Mouse (Mus musculus) regulatory T cell (primary cell): Measurements from ENCODE around the gene Col6a2.

Source experiments
- in situ Hi-C: fragments of 300-600 bp; cut with MboI, MseI; formaldehyde crosslinking; loops from one replicate; pipeline ENCODE4 v1.15.1; 2025; ENCODE audit warnings: high pct_unique_total_duplicates

Gene Col6a2

GRCm38 (mm10) chr10:76622928-76623680, at the start of gene Col6a2:
TSS of gene Col6a2 (minus strand) at chr10:76623630.
- in situ Hi-C loops, result no loop called here

GRCm38 (mm10) chr10:76671939-76672338, 48.5 kb upstream of the Col6a2 start:
- in situ Hi-C loops, result no loop called here

GRCm38 (mm10) chr10:76668947-76669284, 45.5 kb upstream of the Col6a2 start:
- in situ Hi-C loops, result no loop called here

GRCm38 (mm10) chr10:76668261-76668946, 45.0 kb upstream of the Col6a2 start:
- in situ Hi-C loops, result no loop called here

GRCm38 (mm10) chr10:76667197-76667805, 43.9 kb upstream of the Col6a2 start:
- in situ Hi-C loops, result no loop called here

- in situ Hi-C loops, result no loop called here
Measured at GRCm38 (mm10) chr10:76665551-76665950, 42.1 kb upstream of the Col6a2 start.

GRCm38 (mm10) chr10:76664156-76665115, 41.0 kb upstream of the Col6a2 start:
- in situ Hi-C loops, result no loop called here

GRCm38 (mm10) chr10:76653345-76654336, 30.2 kb upstream of the Col6a2 start:
- in situ Hi-C loops, result no loop called here

- in situ Hi-C loops, result no loop called here
Measured at GRCm38 (mm10) chr10:76650662-76651342, 27.4 kb upstream of the Col6a2 start.

- in situ Hi-C loops, result no loop called here
Measured at GRCm38 (mm10) chr10:76648738-76649137, 25.3 kb upstream of the Col6a2 start.

GRCm38 (mm10) chr10:76647390-76647789, 24.0 kb upstream of the Col6a2 start:
- in situ Hi-C loops, result no loop called here

- in situ Hi-C loops, result no loop called here
Measured at GRCm38 (mm10) chr10:76645686-76646085, 22.3 kb upstream of the Col6a2 start.

- in situ Hi-C loops, result no loop called here
Measured at GRCm38 (mm10) chr10:76645066-76645465, 21.6 kb upstream of the Col6a2 start.

- in situ Hi-C loops, result no loop called here
Measured at GRCm38 (mm10) chr10:76643999-76644398, 20.6 kb upstream of the Col6a2 start.

- in situ Hi-C loops, result no loop called here
Measured at GRCm38 (mm10) chr10:76643446-76643845, 20.0 kb upstream of the Col6a2 start.

GRCm38 (mm10) chr10:76642628-76643434, 19.4 kb upstream of the Col6a2 start:
- in situ Hi-C loops, result no loop called here

GRCm38 (mm10) chr10:76641894-76642627, 18.6 kb upstream of the Col6a2 start:
- in situ Hi-C loops, result no loop called here

GRCm38 (mm10) chr10:76639952-76640351, 16.5 kb upstream of the Col6a2 start:
- in situ Hi-C loops, result no loop called here
